Mouse (Mus musculus) hindbrain, embryonic 13.5 days (tissue): Measurements from ENCODE around the gene Aup1. TPM values are rescaled to one million over a fixed set of nuclear protein-coding genes. Genes with fewer than 3 reads are reported as not detected.

Experiments
- ATAC-seq: fragments of 200-750 bp; cut with Nextera tagmentation; 2 replicates; pipeline ENCODE4 v1.8.0; 2017; ENCODE audit warnings: moderate TSS enrichment; ENCODE audit not compliant: low FRiP score
- H3K27ac ChIP-seq: fragments of 300-500 bp; sonication (generic); 2 replicates; pipeline ENCODE4 v1.5.1; 2015; ENCODE audit warnings: inconsistent platforms, mild to moderate bottlenecking, moderate library complexity
- H3K27me3 ChIP-seq: fragments of 300-500 bp; sonication (generic); 2 replicates; pipeline ENCODE4 v1.6.1; 2015; ENCODE audit warnings: mild to moderate bottlenecking, inconsistent platforms
- H3K36me3 ChIP-seq: fragments of 300-500 bp; sonication (generic); 2 replicates; pipeline ENCODE4 v1.6.1; 2015; ENCODE audit warnings: mild to moderate bottlenecking, inconsistent platforms
- H3K4me1 ChIP-seq: fragments of 300-500 bp; sonication (generic); replicated peaks from 2 replicates; pipeline ENCODE4 v1.6.1; 2015; ENCODE audit warnings: inconsistent platforms
- H3K4me2 ChIP-seq: fragments of 300-500 bp; sonication (generic); 2 replicates; pipeline ENCODE4 v1.6.1; 2015; ENCODE audit warnings: inconsistent platforms, mild to moderate bottlenecking, moderate library complexity
- H3K4me3 ChIP-seq: fragments of 300-500 bp; sonication (generic); 2 replicates; pipeline ENCODE4 v1.5.1; 2015; ENCODE audit warnings: mild to moderate bottlenecking, inconsistent platforms
- H3K9ac ChIP-seq: fragments of 300-500 bp; sonication (generic); 2 replicates; pipeline ENCODE4 v1.6.1; 2015; ENCODE audit warnings: mild to moderate bottlenecking, inconsistent platforms
- H3K9me3 ChIP-seq: fragments of 300-500 bp; sonication (generic); 2 replicates; pipeline ENCODE4 v1.6.1; 2016; ENCODE audit warnings: inconsistent platforms
- WGBS: fragments of 180-500 bp; shearing (Covaris S2); methylation state at CpG from one replicate; pipeline ENCODE4 v1.1.7; 2015; 5-methylcytosine and 5-hydroxymethylcytosine counted together
- polyA plus RNA-seq: library from polyadenylated mRNA; unstranded; fragments of >200 nt; fragmentation: Nextera tagmentation; extraction: Ambion mirVana; gene quantifications from 2 replicates; pipeline ENCODE4 v1.2.1, GENCODE M21; 2015

The Aup1 gene
- polyA plus RNA-seq, 1 experiment from 2014 or later, result 168 TPM

- H3K9me3 ChIP-seq, result no peaks in the 10 kb centered on the region
- ATAC-seq, result no peak
- H3K27me3 ChIP-seq, result no peaks in the 10 kb centered on the region
- no peaks in the 10 kb centered on the region for H3K36me3 ChIP-seq
- H3K4me2 ChIP-seq, result no peak overlapping the region
- H3K4me3 ChIP-seq, result no peak overlapping the region
- whole genome bisulfite sequencing, result 67% methylated on average over 3 of the region's 3 CpGs
- no peaks in the 10 kb centered on the region for H3K4me1 ChIP-seq
- no peak overlapping the region for H3K27ac ChIP-seq
- H3K9ac ChIP-seq, result no peak overlapping the region
Observed at GRCm38 (mm10) chr6:83019044-83019443, 35.3 kb upstream of the Aup1 start.

GRCm38 (mm10) chr6:83020121-83020520 is 34.2 kb upstream of the Aup1 start:
- 92% methylated on average over 6 of the region's 6 CpGs for WGBS

GRCm38 (mm10) chr6:83020836-83021593 is 33.3 kb upstream of the Aup1 start:
- no peaks in the 10 kb centered on the region for H3K36me3 ChIP-seq
- H3K4me2 ChIP-seq, result no peak overlapping the region
- no peak overlapping the region for H3K4me3 ChIP-seq
- H3K27ac ChIP-seq, result no peak overlapping the region
- no peaks in the 10 kb centered on the region for H3K4me1 ChIP-seq
- no peaks in the 10 kb centered on the region for H3K9me3 ChIP-seq
- H3K27me3 ChIP-seq, result no peaks in the 10 kb centered on the region
- ATAC-seq, result no peak
- 76% methylated on average over 4 of the region's 4 CpGs for WGBS
- no peak overlapping the region for H3K9ac ChIP-seq

More at GRCm38 (mm10) chr6:83020121-83020520, 34.2 kb upstream of the Aup1 start:
- no peaks in the 10 kb centered on the region for H3K4me1 ChIP-seq
- no peak for ATAC-seq
- H3K9me3 ChIP-seq, result no peaks in the 10 kb centered on the region
- H3K36me3 ChIP-seq, result no peaks in the 10 kb centered on the region
- H3K27ac ChIP-seq, result no peak overlapping the region
- H3K4me2 ChIP-seq, result no peak overlapping the region
- H3K4me3 ChIP-seq, result no peak overlapping the region
- H3K9ac ChIP-seq, result no peak overlapping the region
- H3K27me3 ChIP-seq, result no peaks in the 10 kb centered on the region

GRCm38 (mm10) chr6:83023008-83023407 is 31.3 kb upstream of the Aup1 start:
- Histone ChIP-seq H3K27ac (no peak overlapping the region), H3K27me3 (peaks cover 11% of the 10 kb centered on the region), H3K9ac (no peak overlapping the region), H3K4me3 (no peak overlapping the region), H3K4me2 (no peak overlapping the region), H3K4me1 (no peaks in the 10 kb centered on the region), H3K9me3 (no peaks in the 10 kb centered on the region), H3K36me3 (no peaks in the 10 kb centered on the region)
- 89% methylated on average over 9 of the region's 9 CpGs for WGBS
- ATAC-seq, result no peak

- Histone ChIP-seq H3K9ac (no peak overlapping the region), H3K36me3 (no peaks in the 10 kb centered on the region), H3K4me2 (no peak overlapping the region), H3K27ac (no peak overlapping the region), H3K4me3 (no peak overlapping the region), H3K27me3 (peaks cover 17% of the 10 kb centered on the region), H3K9me3 (no peaks in the 10 kb centered on the region), H3K4me1 (no peaks in the 10 kb centered on the region)
- ATAC-seq, result no peak
- 98% methylated on average over 2 of the region's 2 CpGs for WGBS
Observed at GRCm38 (mm10) chr6:83023786-83024185, 30.5 kb upstream of the Aup1 start.

GRCm38 (mm10) chr6:83024421-83024820 is 29.9 kb upstream of the Aup1 start:
- H3K9me3 ChIP-seq, result no peaks in the 10 kb centered on the region
- peaks cover 21% of the 10 kb centered on the region for H3K27me3 ChIP-seq
- H3K9ac ChIP-seq, result no peak overlapping the region
- H3K4me3 ChIP-seq, result no peak overlapping the region
- H3K36me3 ChIP-seq, result no peaks in the 10 kb centered on the region
- no peak overlapping the region for H3K27ac ChIP-seq
- ATAC-seq, result no peak
- H3K4me1 ChIP-seq, result no peaks in the 10 kb centered on the region
- H3K4me2 ChIP-seq, result no peak overlapping the region
- WGBS, result 73% methylated on average over 4 of the region's 4 CpGs

- no peak for ATAC-seq
- peaks cover 29% of the 10 kb centered on the region for H3K27me3 ChIP-seq
- H3K4me3 ChIP-seq, result no peak overlapping the region
- H3K27ac ChIP-seq, result no peak overlapping the region
- H3K9me3 ChIP-seq, result no peaks in the 10 kb centered on the region
- WGBS, result 100% methylated on average over 4 of the region's 4 CpGs
- no peaks in the 10 kb centered on the region for H3K36me3 ChIP-seq
- H3K9ac ChIP-seq, result no peak overlapping the region
- no peaks in the 10 kb centered on the region for H3K4me1 ChIP-seq
- no peak overlapping the region for H3K4me2 ChIP-seq
Observed at GRCm38 (mm10) chr6:83025221-83025620, 29.1 kb upstream of the Aup1 start.

- no peak overlapping the region for H3K4me3 ChIP-seq
- WGBS, result 68% methylated on average over 8 of the region's 8 CpGs
Observed at GRCm38 (mm10) chr6:83027293-83027692, 27.0 kb upstream of the Aup1 start.

GRCm38 (mm10) chr6:83027706-83028105 is 26.6 kb upstream of the Aup1 start:
- no peak for ATAC-seq
- Histone ChIP-seq H3K36me3 (no peaks in the 10 kb centered on the region), H3K9me3 (no peaks in the 10 kb centered on the region), H3K4me2 (no peak overlapping the region), H3K9ac (no peak overlapping the region), H3K4me3 (no peak overlapping the region), H3K4me1 (peaks cover 9% of the 10 kb centered on the region), H3K27me3 (peaks cover 53% of the 10 kb centered on the region), H3K27ac (no peak overlapping the region)
- 62% methylated on average over 7 of the region's 9 CpGs for WGBS

More at GRCm38 (mm10) chr6:83027293-83027692, 27.0 kb upstream of the Aup1 start:
- Histone ChIP-seq H3K9me3 (no peaks in the 10 kb centered on the region), H3K9ac (no peak overlapping the region), H3K27me3 (peaks cover 49% of the 10 kb centered on the region), H3K4me2 (no peak overlapping the region), H3K27ac (no peak overlapping the region), H3K36me3 (no peaks in the 10 kb centered on the region), H3K4me1 (peaks cover 5% of the 10 kb centered on the region)
- ATAC-seq, result no peak

- no peak overlapping the region for H3K4me3 ChIP-seq
- 28% methylated on average over 10 of the region's 10 CpGs for WGBS
- no peak for ATAC-seq
- peaks cover 29% of the 10 kb centered on the region for H3K4me1 ChIP-seq
- H3K9ac ChIP-seq, result 0 out of 2 replicates have a peak overlapping the region, but pooled peaks have one; percentile 35
- H3K36me3 ChIP-seq, result no peaks in the 10 kb centered on the region
- H3K9me3 ChIP-seq, result no peaks in the 10 kb centered on the region
- H3K27me3 ChIP-seq, result peaks cover 73% of the 10 kb centered on the region
- H3K4me2 ChIP-seq, result no peak overlapping the region
- H3K27ac ChIP-seq, result no peak overlapping the region
Observed at GRCm38 (mm10) chr6:83029777-83030176, 24.5 kb upstream of the Aup1 start.

- Histone ChIP-seq H3K9me3 (no peaks in the 10 kb centered on the region), H3K9ac (no peak overlapping the region), H3K27ac (no peak overlapping the region), H3K36me3 (no peaks in the 10 kb centered on the region), H3K4me3 (no peak overlapping the region), H3K4me1 (peaks cover 29% of the 10 kb centered on the region), H3K4me2 (no peak overlapping the region), H3K27me3 (peaks cover 83% of the 10 kb centered on the region)
- no peak for ATAC-seq
- WGBS, result 66% methylated on average over 7 of the region's 7 CpGs
Observed at GRCm38 (mm10) chr6:83031111-83031510, 23.2 kb upstream of the Aup1 start.

GRCm38 (mm10) chr6:83031921-83032590 is 22.3 kb upstream of the Aup1 start:
- H3K4me1 ChIP-seq, result peaks cover 29% of the 10 kb centered on the region
- no peak overlapping the region for H3K27ac ChIP-seq
- no peaks in the 10 kb centered on the region for H3K9me3 ChIP-seq
- H3K4me3 ChIP-seq, result peak overlapping the region; percentile 48
- peaks cover 84% of the 10 kb centered on the region for H3K27me3 ChIP-seq
- no peak for ATAC-seq
- peak overlapping the region; percentile 76 for H3K4me2 ChIP-seq
- peak overlapping the region; percentile 63; the same call in 1 of the 2 replicates for H3K9ac ChIP-seq
- H3K36me3 ChIP-seq, result no peaks in the 10 kb centered on the region
- 19% methylated on average over 18 of the region's 18 CpGs for WGBS
